Mouse (Mus musculus) cerebellum, postnatal 14 days (tissue): ENCODE measurements around the gene Pgap2.
"Not testable (repeated sequence)": the region's sequence is repeated elsewhere in the genome, so short reads cannot be mapped to it uniquely, and the experiment has no call there.

ENCODE experiments used
- DNase-seq, 2 experiments: peaks; one replicate each; pipeline ENCODE4 v3.0.0; 2021; ENCODE audit warnings: mixed read lengths in 2 of 2

Pgap2 gene

DNA sequence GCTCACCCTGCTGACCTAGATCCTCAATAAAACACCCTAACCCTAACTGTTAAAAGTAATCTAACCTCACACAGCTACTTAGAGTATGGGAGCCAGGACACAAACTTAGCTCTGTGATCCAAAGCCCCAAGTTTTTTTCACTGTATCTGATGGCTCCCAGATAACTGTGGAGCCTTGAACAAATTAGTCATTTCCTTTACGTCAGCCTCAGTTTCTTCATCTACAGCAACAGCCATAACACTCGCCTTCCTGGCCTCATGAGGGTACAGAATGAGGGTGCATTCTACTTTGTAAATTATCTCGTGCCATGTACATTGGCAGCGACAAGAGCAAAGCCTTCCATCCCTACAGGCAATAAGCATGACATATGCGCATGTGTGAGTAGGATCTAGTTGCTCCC, 32.4 kb downstream of the Pgap2 start:
- no peak for DNase-seq

DNA sequence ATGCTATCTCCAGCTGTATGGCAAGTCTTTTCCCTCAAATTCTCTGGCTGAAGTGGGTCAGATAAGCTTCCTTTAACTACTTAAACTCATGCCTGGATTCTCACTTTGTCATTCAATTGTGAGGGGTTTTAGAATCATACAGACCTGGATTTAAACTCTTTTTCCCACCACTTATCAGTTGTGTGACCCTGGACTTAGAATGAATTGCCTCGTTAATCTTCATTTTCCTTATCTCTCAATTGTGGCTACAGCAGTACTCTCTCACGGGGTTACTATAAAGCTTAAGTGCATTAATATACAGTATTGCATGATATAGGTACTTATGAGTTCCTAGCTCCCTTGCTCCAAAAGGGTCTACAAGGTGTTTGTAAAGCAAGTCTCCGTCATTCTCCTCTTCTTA, 32.9 kb downstream of the Pgap2 start:
- DNase-seq = no peak

DNA sequence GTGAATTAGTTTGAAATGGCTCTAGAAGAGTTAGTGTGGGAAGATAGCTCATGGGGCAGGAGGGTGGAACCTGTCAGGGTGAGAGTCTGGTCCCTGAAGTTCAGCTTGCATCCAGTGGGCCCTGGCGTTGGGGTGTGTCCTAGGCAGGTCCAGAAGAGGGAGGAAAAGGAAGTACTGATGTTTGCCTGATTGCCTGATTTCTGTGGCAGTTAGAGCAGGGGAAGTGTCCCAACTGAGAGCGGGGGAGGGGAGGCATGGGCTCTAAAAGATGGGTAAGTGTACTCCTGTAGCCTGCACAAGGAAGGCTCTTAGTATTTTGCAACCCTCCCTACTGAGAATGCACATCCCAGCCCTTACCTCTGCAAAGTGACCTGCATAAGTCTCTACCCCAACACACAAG, 33.9 kb downstream of the Pgap2 start:
- no peak for DNase-seq

DNA sequence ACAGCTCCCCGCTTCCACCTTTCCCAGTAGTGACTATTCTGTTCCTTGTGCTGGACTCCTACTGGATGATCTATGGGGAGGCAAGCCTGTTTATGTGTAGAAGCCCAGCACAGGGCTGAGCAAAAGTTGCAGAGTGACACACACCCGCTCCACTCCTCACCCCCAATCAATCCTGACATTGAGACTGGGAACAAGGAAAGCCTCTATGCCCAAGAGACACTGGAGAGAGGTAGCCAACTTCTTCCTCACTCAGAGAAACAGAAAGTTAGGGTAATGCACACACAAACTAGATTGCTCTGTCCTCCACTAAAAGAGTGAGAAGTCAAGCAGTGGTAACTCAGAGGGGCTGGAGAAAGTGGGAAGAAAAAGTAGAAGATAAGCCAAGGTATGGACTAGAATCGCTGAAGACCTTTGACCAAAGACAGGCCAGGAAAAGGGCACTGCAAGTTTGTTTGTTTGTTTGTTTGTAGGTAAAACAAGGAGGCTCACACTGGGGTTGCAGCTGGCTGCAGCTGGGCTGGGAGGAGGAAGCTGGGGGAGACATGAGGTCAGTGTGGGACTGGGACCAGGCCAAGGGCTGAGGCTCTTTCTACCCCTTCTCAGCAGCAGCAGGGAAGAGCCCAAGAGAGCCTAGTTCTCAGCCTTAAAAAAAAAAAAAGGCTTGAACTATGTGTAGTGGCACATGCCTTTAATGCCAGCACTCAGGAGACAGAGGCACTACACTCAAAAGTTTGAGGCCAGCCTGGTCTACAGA, 35.0 kb downstream of the Pgap2 start:
- DNase-seq = no peak

DNA sequence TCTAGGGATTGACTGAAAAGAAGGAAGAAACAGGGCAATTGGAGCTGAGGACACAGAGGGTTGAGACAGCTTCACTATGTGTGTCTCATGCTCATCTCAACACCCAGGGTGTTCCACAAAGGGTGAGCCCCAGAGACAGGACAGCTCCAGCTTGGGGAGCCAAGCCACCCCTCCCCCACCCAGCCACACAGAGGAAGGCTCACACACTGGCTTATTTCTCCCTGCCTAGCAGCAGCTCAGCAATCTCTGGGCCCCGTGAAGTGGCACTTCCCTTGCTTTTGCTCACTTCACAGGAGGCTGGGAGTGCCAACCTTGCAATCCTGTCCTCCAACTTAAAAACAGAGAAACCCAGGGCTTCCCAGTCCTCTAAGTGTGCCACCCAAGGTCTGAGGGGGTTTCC, 35.8 kb downstream of the Pgap2 start:
- DNase-seq = peak in 1 of 2 experiments; percentile 37

DNA sequence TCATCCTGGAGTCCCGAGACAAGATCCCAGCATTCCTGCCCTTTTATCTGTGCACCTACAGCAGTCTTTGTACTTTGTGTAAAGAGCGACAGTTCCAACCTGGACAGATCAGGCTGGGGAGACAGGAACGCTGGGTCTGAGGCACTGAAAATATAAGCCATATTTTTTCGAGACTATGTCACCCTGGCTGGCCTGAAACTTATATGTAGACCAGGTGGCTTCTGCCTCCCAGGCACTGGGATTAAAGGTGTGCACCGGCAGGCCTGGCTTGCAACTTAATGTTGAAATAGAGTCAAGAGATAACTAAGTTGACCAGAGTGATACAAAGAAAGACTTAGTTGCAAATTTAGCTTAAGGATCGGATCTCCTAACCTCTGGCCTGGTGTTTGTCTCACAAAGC, 36.3 kb downstream of the Pgap2 start:
- no peak for DNase-seq

DNA sequence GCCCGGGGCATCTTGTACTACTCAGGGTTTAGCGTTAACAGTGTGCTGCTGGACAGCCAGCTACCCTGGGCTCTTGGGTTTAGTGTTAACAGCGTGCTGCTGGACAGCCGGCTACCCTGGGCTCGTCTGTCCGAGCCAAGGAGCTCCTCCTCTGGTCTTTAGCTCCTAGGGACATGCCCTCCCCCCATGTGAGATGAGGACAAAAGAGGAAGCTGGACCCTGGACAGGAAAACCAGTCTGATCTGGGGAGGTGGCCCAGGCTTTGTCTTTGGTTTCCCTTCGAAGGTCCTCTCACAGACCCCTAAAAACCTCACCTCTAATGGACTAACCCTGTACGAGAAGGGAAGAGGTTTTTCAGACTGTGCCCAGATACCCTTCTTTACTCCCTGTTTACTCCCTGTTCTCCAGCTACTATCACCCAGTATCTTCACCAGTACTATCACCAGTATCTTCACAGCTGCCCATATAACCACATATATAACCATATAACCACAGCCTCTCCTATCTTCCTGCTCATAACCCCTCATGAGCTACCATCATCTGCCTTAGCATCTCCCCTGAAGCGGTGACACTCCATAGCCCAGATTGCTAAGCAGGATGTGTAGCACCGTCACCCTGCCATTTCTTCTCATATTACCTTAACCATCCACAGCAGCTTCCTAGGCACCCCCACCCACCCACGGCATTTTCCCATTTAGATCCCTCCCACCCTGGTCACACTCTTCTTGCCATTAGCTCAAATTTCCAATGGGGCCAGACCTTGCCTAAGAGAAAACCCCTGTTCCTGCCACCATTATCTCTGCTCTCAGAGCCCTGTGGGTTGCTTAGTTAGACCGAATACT, 37.2 kb downstream of the Pgap2 start:
- no peak for DNase-seq

DNA sequence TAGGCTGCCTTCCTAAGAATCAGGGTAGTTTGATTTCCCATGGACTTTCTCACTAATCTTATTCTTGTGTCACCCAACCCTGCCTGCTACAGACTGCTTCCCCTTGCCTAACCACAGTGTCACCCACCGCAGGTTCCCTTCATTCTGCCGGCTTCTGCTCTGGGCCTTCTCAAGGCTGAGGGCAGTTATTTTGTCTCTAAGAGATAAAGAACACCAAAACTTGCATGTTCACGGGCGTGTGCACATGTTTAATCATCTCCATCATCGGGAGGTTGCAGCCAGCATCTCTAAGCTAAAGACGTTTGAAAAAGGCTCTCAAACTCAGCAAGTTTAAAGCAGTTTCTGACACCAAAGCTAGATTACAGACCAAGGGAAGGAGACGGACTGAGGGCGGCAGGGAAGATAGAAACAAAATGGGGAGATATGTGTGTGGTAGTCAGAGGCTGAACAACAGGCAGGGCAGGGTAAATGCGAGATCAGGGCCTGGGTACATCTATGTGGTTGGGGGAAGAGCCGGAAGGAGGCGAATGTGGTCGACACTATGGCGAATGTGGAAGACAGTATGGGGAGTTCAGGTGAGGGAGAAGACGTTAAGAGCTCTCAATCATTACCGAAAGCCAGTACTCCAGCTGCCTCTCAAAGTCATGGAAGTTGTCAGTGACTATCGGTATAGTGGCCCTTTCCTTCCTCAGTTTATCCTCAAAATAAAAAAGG, 38.8 kb downstream of the Pgap2 start:
- no peak for DNase-seq

DNA sequence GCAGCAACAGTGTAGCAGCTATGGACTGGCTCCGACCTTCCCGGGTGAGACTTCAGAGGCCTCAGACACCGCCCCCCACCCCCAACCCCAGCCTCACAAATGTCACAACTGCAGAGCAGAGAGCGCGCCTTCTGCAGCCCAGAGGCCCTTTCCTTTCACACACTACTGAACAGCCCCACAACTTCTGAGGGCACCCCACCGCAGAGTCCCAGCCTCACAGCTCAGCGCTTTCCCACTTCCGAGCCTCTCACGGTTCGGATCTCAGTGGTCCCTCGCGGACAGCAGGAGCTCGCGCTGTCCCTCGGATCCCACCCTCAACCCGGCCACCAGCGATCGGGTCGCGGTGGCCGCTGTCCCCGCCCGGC, 39.5 kb downstream of the Pgap2 start:
- DNase-seq = peak in 1 of 2 experiments; percentile 41

DNA sequence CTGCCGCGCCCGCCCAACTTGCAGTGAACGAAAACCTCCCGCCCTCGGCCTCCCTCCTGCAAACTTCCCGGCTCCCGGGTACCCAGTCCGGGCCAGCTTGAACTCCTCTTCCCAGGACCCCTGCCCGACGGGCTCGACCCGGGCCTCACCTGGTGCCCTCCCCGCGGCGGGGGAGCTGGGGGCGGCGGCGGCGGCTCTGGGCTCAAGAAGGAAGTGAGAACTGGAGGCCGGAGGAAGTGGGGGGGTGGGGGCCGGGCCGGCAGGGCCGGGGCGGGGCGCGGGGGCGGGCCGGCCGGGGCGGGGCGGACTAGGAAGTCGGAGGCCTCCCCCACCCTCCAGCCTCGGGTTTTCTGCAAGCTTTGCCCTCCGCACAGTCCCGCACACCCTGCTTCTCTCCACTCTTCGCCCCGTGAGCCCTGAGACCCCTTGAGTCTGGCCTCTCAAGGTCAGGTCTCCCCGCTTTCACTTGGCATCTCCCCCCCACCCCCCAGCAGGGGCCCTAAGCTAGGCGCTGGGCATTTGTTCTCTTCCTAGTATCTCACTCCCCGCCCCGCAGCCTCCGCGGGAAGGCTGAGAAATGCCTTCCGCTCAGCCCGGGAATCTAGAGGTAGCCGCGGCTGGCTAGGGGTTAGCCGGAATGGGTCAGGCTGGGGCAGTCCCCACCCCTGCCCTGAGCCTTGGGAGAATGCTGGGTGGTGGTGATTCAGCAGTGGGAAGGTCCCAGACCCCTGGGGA, 40.1 kb downstream of the Pgap2 start:
- DNase-seq = peak; percentile 66 to 76

DNA sequence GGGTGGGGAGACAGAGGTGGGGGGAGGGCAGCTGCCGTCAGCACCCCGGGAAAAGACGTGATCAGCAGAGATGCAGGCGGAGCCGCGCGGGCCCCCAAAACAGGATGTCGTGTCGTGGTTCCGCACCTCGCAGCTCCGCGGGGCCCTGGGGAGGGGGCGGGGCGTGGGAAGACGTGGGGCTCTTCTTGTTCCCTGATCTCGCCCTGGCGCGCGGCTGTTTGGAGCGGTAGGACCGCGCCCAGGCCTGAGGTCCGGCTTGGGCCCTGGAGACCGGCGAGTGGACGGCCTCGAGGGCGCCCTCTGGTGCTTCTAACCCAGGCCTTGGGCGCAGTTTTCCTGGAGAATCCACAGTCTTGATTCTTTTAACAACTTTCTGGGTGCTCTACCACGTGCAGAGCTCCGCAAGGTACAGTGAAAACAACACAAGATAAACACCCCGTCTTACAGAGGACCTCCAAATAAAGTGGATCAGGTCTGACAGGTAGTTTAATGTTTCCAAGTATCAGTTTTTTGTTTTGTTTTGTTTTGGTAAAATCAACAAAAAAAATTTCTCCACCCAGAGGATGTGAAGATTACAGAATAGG, 40.7 kb downstream of the Pgap2 start:
- DNase-seq = peak; percentile 92 to 93

DNA sequence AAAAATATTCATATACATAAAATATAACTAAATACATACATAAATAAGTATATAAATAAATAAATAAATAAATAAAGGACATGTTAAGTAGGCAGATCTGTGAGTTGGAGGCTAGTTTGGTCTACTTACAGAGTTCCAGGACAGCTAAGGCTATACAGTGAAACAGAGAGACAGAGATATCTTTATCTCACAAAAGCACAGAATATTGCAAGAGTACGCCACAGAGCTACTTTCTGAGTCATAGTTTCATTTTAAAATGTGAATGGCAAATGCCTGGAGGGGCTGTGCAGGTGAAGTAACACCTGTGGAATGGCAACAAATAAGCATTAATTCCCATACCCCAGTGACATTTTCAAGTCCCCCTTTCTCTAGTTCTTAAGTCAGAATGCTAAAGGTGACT, 43.6 kb downstream of the Pgap2 start:
- DNase-seq = no peak

DNA sequence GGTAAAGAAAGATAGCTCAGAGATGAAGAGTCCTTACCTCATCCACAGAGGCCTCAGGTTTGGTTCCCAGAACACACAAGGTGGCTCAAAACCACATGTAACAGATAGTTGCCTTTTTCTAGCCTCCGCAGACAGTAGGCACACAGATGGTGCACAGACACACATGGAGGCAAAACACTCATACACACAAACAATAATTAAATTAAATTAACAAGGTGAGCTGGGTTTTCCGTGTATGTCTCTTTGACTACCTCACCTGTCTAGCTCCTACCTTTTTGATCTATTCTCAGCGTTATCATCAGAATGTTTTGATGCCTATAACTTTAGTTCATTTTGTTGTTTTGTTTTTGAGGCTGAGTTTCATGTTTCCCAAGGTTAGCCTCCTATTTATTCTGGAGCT, 45.9 kb downstream of the Pgap2 start, which contains the start of gene Rhog:
Gene Rhog, minus strand, starts transcription at position 101 of the 400 bp plus-strand sequence.
- DNase-seq = no peak

DNA sequence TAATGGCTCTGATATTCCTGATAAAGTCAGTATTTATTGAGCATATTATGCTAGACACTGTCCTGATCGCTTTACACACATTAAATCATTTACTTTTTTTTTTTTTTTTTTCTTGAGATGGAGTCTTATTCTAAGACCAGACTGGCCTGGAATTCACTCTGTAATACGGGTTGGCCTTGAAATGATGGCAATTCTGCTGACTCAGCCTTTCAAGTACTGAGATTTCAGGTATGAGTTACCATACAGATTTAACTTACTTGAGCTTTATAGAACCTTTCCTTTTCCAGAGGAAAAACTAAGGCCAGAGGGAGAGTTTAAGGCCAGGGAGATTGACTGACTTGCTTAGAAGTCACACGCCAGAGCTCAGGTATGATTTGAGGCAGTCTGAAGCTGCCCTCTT, 46.6 kb downstream of the Pgap2 start:
- DNase-seq = no peak

DNA sequence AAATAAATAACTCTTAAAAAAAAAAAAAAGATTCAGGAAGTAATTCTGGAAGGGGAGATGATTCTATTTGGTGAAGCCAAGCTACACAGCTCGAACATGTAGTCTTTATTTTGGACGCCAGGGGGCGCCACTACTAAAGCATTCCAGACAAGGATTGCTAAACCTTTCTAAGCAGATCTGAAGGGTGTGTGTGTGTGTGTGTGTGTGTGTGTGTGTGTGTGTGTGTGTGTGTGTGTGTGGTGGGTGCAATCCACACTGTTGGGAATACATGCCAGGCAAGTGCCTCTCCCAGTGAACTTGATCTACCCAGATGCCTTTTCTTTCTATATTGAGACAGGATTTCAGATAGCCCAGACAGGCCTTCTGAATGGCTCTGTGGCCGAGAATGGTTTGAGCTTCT, 48.2 kb downstream of the Pgap2 start:
- peak; percentile 87 to 95 for DNase-seq

DNA sequence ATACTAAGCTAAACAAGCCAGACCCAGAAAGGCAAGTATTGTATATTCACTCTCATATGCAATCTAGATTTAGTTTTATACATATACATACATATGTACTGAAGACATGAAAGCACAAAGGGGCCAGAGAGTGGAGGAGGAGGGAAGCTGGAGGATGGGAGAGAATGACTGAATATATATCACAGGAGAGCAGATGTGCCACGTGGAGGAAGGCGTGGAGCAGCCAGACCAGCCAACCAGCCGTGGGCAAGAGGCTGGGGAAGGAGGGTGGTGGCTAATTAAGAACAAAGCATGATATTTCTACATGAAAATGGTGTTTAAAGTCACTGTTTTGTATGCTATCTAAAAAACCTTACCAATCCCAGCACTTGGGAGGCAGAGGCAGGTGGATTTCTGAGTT, 48.7 kb downstream of the Pgap2 start:
- DNase-seq = no peak

DNA sequence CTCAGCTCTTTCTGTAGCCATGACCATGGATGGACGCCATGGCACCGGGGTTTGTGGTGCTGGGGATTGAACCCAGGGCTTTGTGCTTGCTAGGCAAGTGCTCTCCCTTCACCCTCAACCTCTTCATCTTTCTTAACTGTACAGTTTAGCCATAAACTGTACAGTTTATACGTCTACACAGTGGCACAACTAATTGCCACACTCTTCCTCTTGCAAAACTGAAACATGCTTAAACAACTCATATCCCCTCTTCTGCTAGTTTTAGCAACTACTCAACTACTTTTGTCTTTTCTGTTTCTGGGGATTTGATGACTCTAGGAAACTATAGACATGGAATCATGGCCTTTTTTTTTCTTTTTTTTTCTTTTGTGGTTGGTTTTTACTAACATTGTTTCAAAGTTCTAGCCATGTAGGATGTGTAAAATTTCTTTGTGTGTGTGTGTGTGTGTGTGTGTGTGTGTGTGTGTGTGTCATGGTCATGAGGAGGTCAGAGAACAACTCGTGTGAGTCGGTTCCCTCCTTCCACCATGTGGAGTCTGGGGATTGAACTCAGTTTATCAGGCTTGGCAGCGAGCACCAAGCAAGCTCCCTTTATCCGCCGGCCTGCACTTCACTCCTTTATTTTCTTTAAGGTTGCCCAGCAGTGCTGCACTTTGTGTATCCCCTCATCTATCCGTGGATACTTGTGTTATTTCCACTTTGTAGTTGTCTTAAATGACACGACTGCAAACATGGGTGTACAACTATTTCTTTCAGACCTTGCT, 49.9 kb downstream of the Pgap2 start:
- DNase-seq = no peak

DNA sequence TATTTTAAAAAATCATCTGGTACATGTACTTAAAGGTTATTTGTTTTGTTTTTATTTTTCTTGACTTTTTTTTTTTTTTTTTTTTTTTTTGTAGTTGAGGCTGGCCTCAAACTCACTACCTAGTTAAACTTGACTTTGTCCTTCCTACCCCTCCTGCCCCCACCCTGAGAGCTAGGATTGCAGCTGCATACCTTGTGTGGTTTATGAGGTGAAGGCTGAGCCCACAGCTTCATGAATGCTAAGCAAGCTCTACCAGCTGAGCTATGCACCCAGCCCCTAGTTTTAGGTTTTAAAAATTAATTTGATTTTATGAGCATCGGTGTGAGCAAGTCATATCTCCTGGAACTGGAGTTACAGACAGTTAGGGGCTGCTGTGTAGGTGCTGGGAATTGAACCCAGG, 50.5 kb downstream of the Pgap2 start:
- no peak for DNase-seq

DNA sequence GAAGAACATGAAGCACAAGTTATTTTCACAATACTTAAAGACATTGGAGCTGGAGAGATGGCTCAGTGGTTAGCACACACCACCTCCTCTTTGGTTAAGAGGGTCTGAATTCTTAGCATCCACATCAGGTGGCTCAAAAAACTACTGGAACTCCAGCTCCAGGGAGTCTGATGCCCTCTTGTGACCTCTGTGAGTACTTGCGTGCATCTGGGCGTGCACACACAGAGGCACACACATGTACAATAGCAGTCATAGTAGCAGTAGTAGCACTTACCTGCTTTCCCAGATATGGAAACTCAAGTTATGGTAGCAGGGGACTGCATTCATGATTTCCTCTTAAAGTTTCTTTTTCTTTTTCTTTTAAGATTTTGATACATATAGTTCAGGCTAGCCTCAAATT, 53.0 kb downstream of the Pgap2 start:
- no peak for DNase-seq

DNA sequence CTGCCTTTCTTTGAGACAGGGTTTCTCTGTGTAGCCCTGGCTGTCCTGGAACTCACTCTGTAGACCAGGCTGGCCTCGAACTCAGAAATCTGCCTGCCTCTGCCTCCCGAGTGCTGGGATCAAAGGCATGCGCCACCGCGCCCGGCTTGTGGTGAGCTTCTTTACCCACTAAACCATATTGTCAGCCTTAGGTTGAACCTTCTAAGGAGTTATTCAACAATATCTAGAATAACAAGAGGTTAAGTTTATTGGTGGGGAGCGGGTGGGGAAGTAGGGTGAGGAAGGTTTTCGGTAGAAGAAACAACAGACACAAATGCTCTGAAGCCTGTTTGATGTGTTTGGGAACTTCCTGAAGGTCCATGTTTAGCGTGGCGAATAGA, 56.0 kb downstream of the Pgap2 start:
- not testable (repeated sequence) for DNase-seq

DNA sequence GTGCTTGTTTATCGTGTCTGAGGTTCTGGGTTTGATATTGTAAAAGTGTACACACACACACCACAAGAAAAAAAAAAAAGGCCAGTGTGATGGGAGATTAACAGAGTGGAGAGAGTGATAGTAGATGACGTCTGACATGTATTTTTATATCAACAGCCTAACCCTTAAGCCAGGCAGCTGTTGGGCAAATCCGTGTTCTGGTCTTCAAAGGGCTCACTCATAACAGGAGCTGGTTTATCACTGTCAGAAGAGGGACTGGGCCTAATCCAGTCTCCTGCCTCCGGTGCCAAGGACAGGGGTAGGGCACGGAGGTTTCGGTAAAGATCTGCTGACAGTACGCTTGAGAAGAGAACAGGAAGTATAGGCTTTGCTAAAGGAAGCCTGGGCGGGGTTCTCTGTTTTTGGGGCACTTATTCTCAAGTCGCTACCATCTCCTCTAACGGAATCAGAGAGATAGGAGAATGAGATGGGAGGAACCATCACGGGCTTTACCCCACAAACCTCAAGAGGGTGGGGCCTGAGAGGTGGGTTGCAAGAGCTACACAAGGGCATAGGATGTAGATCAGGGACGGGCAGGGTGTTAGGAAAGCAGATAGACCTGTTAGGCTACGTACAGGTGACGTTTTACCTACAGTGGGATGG, 56.5 kb downstream of the Pgap2 start:
- DNase-seq = peak in 1 of 2 experiments; percentile 13
